Mouse (Mus musculus) limb, embryonic 15.5 days (tissue): ENCODE results near the gene Cachd1. TPM values are rescaled to one million over a fixed set of nuclear protein-coding genes. Genes with fewer than 3 reads are reported as not detected.

Experiments
- ATAC-seq: fragments of 200-750 bp; cut with Nextera tagmentation; 2 replicates; pipeline ENCODE4 v1.8.0; 2017; ENCODE audit warnings: low read depth, moderate TSS enrichment; ENCODE audit not compliant: insufficient number of reproducible peaks, low FRiP score, low TSS enrichment
- H3K27ac ChIP-seq: fragments of 300-500 bp; sonication (generic); 2 replicates; pipeline ENCODE4 v1.5.1; 2015; ENCODE audit warnings: moderate library complexity, mild to moderate bottlenecking, inconsistent platforms
- H3K27me3 ChIP-seq: fragments of 300-500 bp; sonication (generic); 2 replicates; pipeline ENCODE4 v1.6.1; 2015; ENCODE audit warnings: inconsistent platforms
- H3K36me3 ChIP-seq: fragments of 300-500 bp; sonication (generic); 2 replicates; pipeline ENCODE4 v1.6.1; 2015; ENCODE audit warnings: inconsistent platforms
- H3K4me1 ChIP-seq: fragments of 300-500 bp; sonication (generic); 2 replicates; pipeline ENCODE4 v1.6.1; 2015; ENCODE audit warnings: inconsistent platforms
- H3K4me2 ChIP-seq: fragments of 300-500 bp; sonication (generic); 2 replicates; pipeline ENCODE4 v1.6.1; 2015; ENCODE audit warnings: mild to moderate bottlenecking, inconsistent platforms
- H3K4me3 ChIP-seq: fragments of 300-500 bp; sonication (generic); 2 replicates; pipeline ENCODE4 v1.5.1; 2015; ENCODE audit warnings: mild to moderate bottlenecking, inconsistent platforms
- H3K9ac ChIP-seq: fragments of 300-500 bp; sonication (generic); 2 replicates; pipeline ENCODE4 v1.6.1; 2015; ENCODE audit warnings: inconsistent platforms
- H3K9me3 ChIP-seq: fragments of 300-500 bp; sonication (generic); 2 replicates; pipeline ENCODE4 v1.6.1; 2016; ENCODE audit warnings: inconsistent platforms
- WGBS: fragments of 180-500 bp; shearing (Covaris S2); methylation state at CpG from one replicate; pipeline ENCODE4 v1.1.7; 2015; 5-methylcytosine and 5-hydroxymethylcytosine counted together
- polyA plus RNA-seq: library from polyadenylated mRNA; unstranded; fragments of >200 nt; fragmentation: Nextera tagmentation; extraction: Ambion mirVana; gene quantifications from 2 replicates; pipeline ENCODE4 v1.2.1, GENCODE M21; 2015

Gene Cachd1
- polyA plus RNA-seq, 1 experiment from 2014 or later = 31.7 TPM

- Histone ChIP-seq H3K4me1 (peaks cover 29% of the 10 kb centered on the region), H3K9me3 (no peaks in the 10 kb centered on the region), H3K27me3 (no peaks in the 10 kb centered on the region), H3K9ac (no peak overlapping the region), H3K27ac (no peak overlapping the region), H3K4me3 (no peak overlapping the region), H3K4me2 (no peak overlapping the region), H3K36me3 (no peaks in the 10 kb centered on the region)
- WGBS = 46% methylated on average over 3 of the region's 3 CpGs
- ATAC-seq = no peak
Measured at GRCm38 (mm10) chr4:100911658-100912057, 135.2 kb downstream of the Cachd1 start.

- no peak overlapping the region for H3K9ac ChIP-seq
- H3K9me3 ChIP-seq = no peaks in the 10 kb centered on the region
- H3K36me3 ChIP-seq = no peaks in the 10 kb centered on the region
- no peak for ATAC-seq
- WGBS = 79% methylated on average over 4 of the region's 4 CpGs
- H3K27ac ChIP-seq = no peak overlapping the region
- H3K4me3 ChIP-seq = no peak overlapping the region
- no peaks in the 10 kb centered on the region for H3K27me3 ChIP-seq
- H3K4me1 ChIP-seq = peaks cover 26% of the 10 kb centered on the region
- H3K4me2 ChIP-seq = no peak overlapping the region
Measured at GRCm38 (mm10) chr4:100913666-100914065, 137.2 kb downstream of the Cachd1 start.

- 38% methylated on average over 3 of the region's 3 CpGs for WGBS
- Histone ChIP-seq H3K9ac (no peak overlapping the region), H3K27me3 (no peaks in the 10 kb centered on the region), H3K4me2 (no peak overlapping the region), H3K36me3 (peaks cover 6% of the 10 kb centered on the region), H3K9me3 (no peaks in the 10 kb centered on the region), H3K4me3 (no peak overlapping the region), H3K4me1 (peaks cover 19% of the 10 kb centered on the region), H3K27ac (no peak overlapping the region)
- no peak for ATAC-seq
Measured at GRCm38 (mm10) chr4:100914532-100914931, 138.1 kb downstream of the Cachd1 start.

- H3K4me1 ChIP-seq = peaks cover 13% of the 10 kb centered on the region
- H3K27me3 ChIP-seq = no peaks in the 10 kb centered on the region
- H3K9me3 ChIP-seq = no peaks in the 10 kb centered on the region
- ATAC-seq = no peak
- no peak overlapping the region for H3K9ac ChIP-seq
- no peak overlapping the region for H3K4me2 ChIP-seq
- H3K27ac ChIP-seq = no peak overlapping the region
- 70% methylated on average over 2 of the region's 2 CpGs for WGBS
- H3K36me3 ChIP-seq = peaks cover 6% of the 10 kb centered on the region
- no peak overlapping the region for H3K4me3 ChIP-seq
Measured at GRCm38 (mm10) chr4:100915093-100915492, 138.6 kb downstream of the Cachd1 start.

- 83% methylated on average over 1 of the region's 1 CpGs for WGBS
Measured at GRCm38 (mm10) chr4:100917511-100917910, 141.0 kb downstream of the Cachd1 start.

GRCm38 (mm10) chr4:100920413-100920812 is 143.9 kb downstream of the Cachd1 start:
- Histone ChIP-seq H3K4me3 (no peak overlapping the region), H3K4me1 (peaks cover 26% of the 10 kb centered on the region), H3K27ac (no peak overlapping the region), H3K9me3 (no peaks in the 10 kb centered on the region), H3K27me3 (no peaks in the 10 kb centered on the region), H3K4me2 (no peak overlapping the region), H3K36me3 (peaks cover 11% of the 10 kb centered on the region), H3K9ac (no peak overlapping the region)
- ATAC-seq = no peak
- 88% methylated on average over 1 of the region's 1 CpGs for WGBS

More at GRCm38 (mm10) chr4:100917511-100917910, 141.0 kb downstream of the Cachd1 start:
- Histone ChIP-seq H3K27ac (no peak overlapping the region), H3K27me3 (no peaks in the 10 kb centered on the region), H3K4me3 (no peak overlapping the region), H3K36me3 (peaks cover 7% of the 10 kb centered on the region), H3K4me1 (peaks cover 8% of the 10 kb centered on the region; the same call in 1 of the 2 replicates), H3K4me2 (no peak overlapping the region), H3K9me3 (no peaks in the 10 kb centered on the region), H3K9ac (no peak overlapping the region)
- ATAC-seq = no peak

GRCm38 (mm10) chr4:100922816-100923554 is 146.5 kb downstream of the Cachd1 start:
- no peak for ATAC-seq
- H3K9me3 ChIP-seq = no peaks in the 10 kb centered on the region
- H3K9ac ChIP-seq = no peak overlapping the region
- H3K4me3 ChIP-seq = no peak overlapping the region
- no peak overlapping the region; the same call in 1 of the 2 replicates for H3K27ac ChIP-seq
- peaks cover 11% of the 10 kb centered on the region for H3K36me3 ChIP-seq
- H3K4me2 ChIP-seq = no peak overlapping the region
- WGBS = 29% methylated on average over 11 of the region's 11 CpGs
- no peaks in the 10 kb centered on the region for H3K27me3 ChIP-seq
- H3K4me1 ChIP-seq = peaks cover 31% of the 10 kb centered on the region

GRCm38 (mm10) chr4:100923598-100923997 is 147.1 kb downstream of the Cachd1 start:
- Histone ChIP-seq H3K4me3 (no peak overlapping the region), H3K27me3 (no peaks in the 10 kb centered on the region), H3K4me2 (no peak overlapping the region), H3K36me3 (peaks cover 11% of the 10 kb centered on the region), H3K4me1 (peaks cover 31% of the 10 kb centered on the region), H3K9ac (no peak overlapping the region), H3K27ac (0 out of 2 replicates have a peak overlapping the region, but pooled peaks have one; percentile 38), H3K9me3 (no peaks in the 10 kb centered on the region)
- WGBS = 32% methylated on average over 6 of the region's 6 CpGs
- no peak for ATAC-seq

GRCm38 (mm10) chr4:100924276-100924675 is 147.8 kb downstream of the Cachd1 start:
- ATAC-seq = no peak

GRCm38 (mm10) chr4:100925153-100925552 is 148.7 kb downstream of the Cachd1 start:
- no peak overlapping the region for H3K9ac ChIP-seq
- no peaks in the 10 kb centered on the region for H3K27me3 ChIP-seq
- WGBS = 25% methylated on average over 1 of the region's 1 CpGs
- no peaks in the 10 kb centered on the region for H3K9me3 ChIP-seq
- no peak overlapping the region for H3K4me2 ChIP-seq
- peaks cover 31% of the 10 kb centered on the region for H3K4me1 ChIP-seq
- no peak for ATAC-seq
- no peak overlapping the region for H3K4me3 ChIP-seq
- H3K36me3 ChIP-seq = peaks cover 5% of the 10 kb centered on the region; the same call in 1 of the 2 replicates
- H3K27ac ChIP-seq = no peak overlapping the region

More at GRCm38 (mm10) chr4:100924276-100924675, 147.8 kb downstream of the Cachd1 start:
- no peaks in the 10 kb centered on the region for H3K9me3 ChIP-seq
- H3K36me3 ChIP-seq = peaks cover 5% of the 10 kb centered on the region; the same call in 1 of the 2 replicates
- H3K4me2 ChIP-seq = no peak overlapping the region
- peaks cover 31% of the 10 kb centered on the region for H3K4me1 ChIP-seq
- no peak overlapping the region for H3K4me3 ChIP-seq
- 41% methylated on average over 4 of the region's 4 CpGs for WGBS
- H3K27me3 ChIP-seq = no peaks in the 10 kb centered on the region
- 0 out of 2 replicates have a peak overlapping the region, but pooled peaks have one; percentile 38 for H3K27ac ChIP-seq
- no peak overlapping the region for H3K9ac ChIP-seq

GRCm38 (mm10) chr4:100926608-100927007 is 150.1 kb downstream of the Cachd1 start:
- no peaks in the 10 kb centered on the region for H3K9me3 ChIP-seq
- no peak for ATAC-seq
- H3K9ac ChIP-seq = no peak overlapping the region
- peaks cover 31% of the 10 kb centered on the region for H3K4me1 ChIP-seq
- H3K4me2 ChIP-seq = no peak overlapping the region
- peaks cover 5% of the 10 kb centered on the region; the same call in 1 of the 2 replicates for H3K36me3 ChIP-seq
- H3K27me3 ChIP-seq = no peaks in the 10 kb centered on the region
- 31% methylated on average over 3 of the region's 3 CpGs for WGBS
- H3K27ac ChIP-seq = peak overlapping the region; percentile 48
- no peak overlapping the region for H3K4me3 ChIP-seq

GRCm38 (mm10) chr4:100927059-100927458 is 150.6 kb downstream of the Cachd1 start:
- Histone ChIP-seq H3K4me2 (no peak overlapping the region), H3K4me1 (peaks cover 27% of the 10 kb centered on the region), H3K9me3 (no peaks in the 10 kb centered on the region), H3K9ac (no peak overlapping the region), H3K27me3 (no peaks in the 10 kb centered on the region), H3K4me3 (no peak overlapping the region), H3K27ac (0 out of 2 replicates have a peak overlapping the region, but pooled peaks have one; percentile 7), H3K36me3 (peaks cover 5% of the 10 kb centered on the region; the same call in 1 of the 2 replicates)
- 15% methylated on average over 2 of the region's 2 CpGs for WGBS
- ATAC-seq = no peak
